Mouse (Mus musculus) midbrain, embryonic 14.5 days (tissue): ENCODE data around the gene Cpt1c. TPM values are rescaled to one million over a fixed set of nuclear protein-coding genes. Genes with fewer than 3 reads are reported as not detected.

ENCODE experiments used
- ATAC-seq: fragments of 200-750 bp; cut with Nextera tagmentation; 2 replicates; pipeline ENCODE4 v1.8.0; 2017; ENCODE audit warnings: moderate number of reproducible peaks, moderate library complexity; ENCODE audit not compliant: low FRiP score, low TSS enrichment
- DNase-seq: peaks from one replicate; pipeline ENCODE4 v3.0.0-alpha.2; 2015
- H3K27ac ChIP-seq: fragments of 300-500 bp; sonication (generic); replicated peaks from 2 replicates; pipeline ENCODE4 v1.5.1; 2014; ENCODE audit warnings: mild to moderate bottlenecking, low read depth, low read length, moderate library complexity
- H3K27me3 ChIP-seq: fragments of 300-500 bp; sonication (generic); 2 replicates; pipeline ENCODE4 v1.6.1; 2014; ENCODE audit warnings: low read length, control low read depth, mixed read lengths; ENCODE audit not compliant: control insufficient read depth, insufficient read depth
- H3K36me3 ChIP-seq: fragments of 300-500 bp; sonication (generic); 2 replicates; pipeline ENCODE4 v1.6.1; 2014; ENCODE audit warnings: low read length, control low read depth; ENCODE audit not compliant: control insufficient read depth, insufficient read depth
- H3K4me1 ChIP-seq: fragments of 300-500 bp; sonication (generic); 2 replicates; pipeline ENCODE4 v1.6.1; 2014; ENCODE audit warnings: mild to moderate bottlenecking, antibody characterized with exemption, low read length, control low read depth; ENCODE audit not compliant: control insufficient read depth, insufficient read depth
- H3K4me2 ChIP-seq: fragments of 300-500 bp; sonication (generic); 2 replicates; pipeline ENCODE4 v1.6.1; 2014; ENCODE audit warnings: mild to moderate bottlenecking, low read length, moderate library complexity
- H3K4me3 ChIP-seq: fragments of 300-500 bp; sonication (generic); replicated peaks from 2 replicates; pipeline ENCODE4 v1.5.1; 2014; ENCODE audit warnings: low read depth, low read length
- H3K9ac ChIP-seq: fragments of 300-500 bp; sonication (generic); replicated peaks from 2 replicates; pipeline ENCODE4 v1.6.1; 2014; ENCODE audit warnings: mild to moderate bottlenecking, low read length, moderate library complexity
- H3K9me3 ChIP-seq: fragments of 300-500 bp; sonication (generic); 2 replicates; pipeline ENCODE4 v1.6.1; 2016; ENCODE audit warnings: low read length, control low read depth, mixed read lengths; ENCODE audit not compliant: control insufficient read depth
- WGBS: fragments of 180-500 bp; shearing (Covaris S2); extraction: QIAGEN DNeasy Blood & Tissue Kit; methylation state at CpG from one replicate; pipeline ENCODE4 v1.1.7; 2014; 5-methylcytosine and 5-hydroxymethylcytosine counted together
- polyA plus RNA-seq: library from polyadenylated mRNA; unstranded; fragments of >200 nt; fragmentation: Nextera tagmentation; extraction: Ambion mirVana; gene quantifications from 2 replicates; pipeline ENCODE4 v1.2.1, GENCODE M21; 2014

Gene Cpt1c
- polyA plus RNA-seq, 1 experiment from 2014 or later, result 52.3 TPM

DNA sequence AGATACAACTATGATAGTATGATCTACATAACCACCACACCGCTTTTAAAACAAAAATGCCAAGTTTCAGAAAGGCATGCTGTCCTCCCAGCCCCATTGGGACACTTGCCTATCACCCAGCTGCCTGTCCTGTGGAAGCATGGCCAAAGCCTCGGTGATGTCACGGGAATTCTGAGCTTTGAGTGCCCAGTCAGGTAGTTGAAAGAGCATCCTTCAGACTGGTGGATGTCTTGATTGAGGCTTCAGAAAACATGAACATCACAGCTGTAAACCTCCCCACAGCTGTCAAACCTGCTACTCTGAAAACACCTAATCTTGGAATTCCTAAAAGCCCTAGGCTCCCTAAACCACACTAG lies 39.4 kb upstream of the Cpt1c start:
- Histone ChIP-seq H3K27me3 (no peaks in the 10 kb centered on the region), H3K4me1 (peaks cover 24% of the 10 kb centered on the region), H3K9me3 (no peaks in the 10 kb centered on the region), H3K4me3 (no peak overlapping the region), H3K36me3 (peaks cover 37% of the 10 kb centered on the region), H3K9ac (no peak overlapping the region), H3K4me2 (no peak overlapping the region), H3K27ac (no peak overlapping the region)
- WGBS, result 95% methylated on average over 3 of the region's 3 CpGs
- ATAC-seq (no peak), DNase-seq (no peak)

DNA sequence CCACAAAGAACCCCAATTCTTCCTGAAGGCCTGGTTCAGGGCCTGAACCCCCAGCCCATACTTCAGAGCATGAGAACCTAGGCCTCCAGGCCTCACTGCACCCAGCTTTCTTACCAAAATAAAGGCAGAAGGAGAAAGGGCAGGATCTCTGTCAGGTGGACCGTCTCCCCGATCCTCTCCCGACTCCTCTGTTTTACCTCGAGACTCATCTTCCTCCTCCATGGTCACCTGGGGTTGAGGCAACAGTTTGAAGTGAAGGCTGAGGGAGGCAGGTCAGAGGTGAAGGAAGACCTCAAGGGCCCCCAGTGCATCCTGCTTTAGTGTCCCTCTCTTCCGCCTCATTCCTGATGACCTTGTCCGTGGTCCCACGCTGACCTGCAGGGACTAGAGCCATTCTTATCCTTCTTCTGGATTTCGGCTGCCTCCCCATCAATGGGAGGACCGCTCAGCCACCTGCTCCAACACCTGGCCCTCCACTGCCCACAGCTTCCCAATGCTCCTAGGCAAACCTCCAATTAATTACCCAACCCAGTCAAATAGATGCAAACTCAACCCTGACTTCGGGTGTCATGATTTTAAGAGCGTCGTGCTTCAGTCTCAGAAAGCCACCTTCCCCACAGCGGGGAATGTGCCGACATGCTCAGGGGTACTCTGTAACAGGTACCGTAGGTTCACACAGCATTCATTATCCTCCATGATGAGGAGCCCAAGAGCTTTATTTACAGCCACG lies 38.9 kb upstream of the Cpt1c start:
- no peaks in the 10 kb centered on the region for H3K9me3 ChIP-seq
- H3K9ac ChIP-seq, result no peak overlapping the region
- no peak overlapping the region for H3K4me2 ChIP-seq
- H3K27ac ChIP-seq, result no peak overlapping the region
- ATAC-seq (no peak), DNase-seq (no peak)
- peaks cover 24% of the 10 kb centered on the region for H3K4me1 ChIP-seq
- 94% methylated on average over 16 of the region's 16 CpGs for WGBS
- H3K36me3 ChIP-seq, result peaks cover 42% of the 10 kb centered on the region
- no peaks in the 10 kb centered on the region for H3K27me3 ChIP-seq
- H3K4me3 ChIP-seq, result no peak overlapping the region

DNA sequence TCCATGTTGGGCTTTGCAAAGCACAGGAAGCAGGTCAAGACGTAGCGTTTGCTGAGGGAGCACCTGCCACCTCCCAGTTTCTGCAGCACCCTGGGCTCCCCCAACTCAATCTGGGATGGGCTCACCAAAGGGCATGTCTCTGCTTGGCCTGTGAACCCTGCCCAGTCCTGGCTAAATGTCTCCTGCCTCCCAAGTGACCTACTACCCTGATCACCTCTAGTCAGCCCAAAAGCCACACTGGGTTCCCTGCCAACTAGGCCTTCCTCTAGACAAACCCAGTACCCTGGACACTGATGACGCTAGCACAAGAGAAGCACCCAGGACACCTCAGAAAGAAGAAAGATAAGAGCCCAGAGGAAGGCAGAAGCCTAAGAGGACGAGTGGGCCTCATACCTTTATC lies 38.2 kb upstream of the Cpt1c start:
- ATAC-seq (no peak), DNase-seq (no peak)
- Histone ChIP-seq H3K27ac (no peak overlapping the region), H3K9ac (no peak overlapping the region), H3K4me2 (no peak overlapping the region), H3K9me3 (no peaks in the 10 kb centered on the region), H3K27me3 (no peaks in the 10 kb centered on the region), H3K4me1 (peaks cover 20% of the 10 kb centered on the region), H3K36me3 (peaks cover 49% of the 10 kb centered on the region), H3K4me3 (no peak overlapping the region)
- WGBS, result 88% methylated on average over 4 of the region's 4 CpGs

DNA sequence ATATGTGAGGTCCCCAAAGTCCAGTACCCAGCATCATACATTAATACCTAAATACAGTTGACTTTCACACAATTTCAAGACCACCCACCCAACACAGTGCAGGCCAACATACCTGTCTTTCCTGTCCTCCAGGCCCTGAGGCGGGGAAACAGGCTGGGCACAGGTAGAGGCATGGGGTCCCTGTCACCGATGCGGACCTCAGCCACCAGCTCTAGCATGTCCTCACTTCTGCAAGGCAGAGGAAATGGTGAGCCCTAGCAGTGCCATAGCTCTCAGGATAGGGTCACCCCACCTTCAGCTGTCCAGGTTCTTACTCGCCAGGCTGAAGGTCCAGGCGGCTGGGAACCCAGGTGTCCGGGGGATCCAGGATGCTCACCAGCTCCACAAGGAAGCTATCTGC lies 37.4 kb upstream of the Cpt1c start:
- H3K9me3 ChIP-seq, result no peaks in the 10 kb centered on the region
- no peak overlapping the region for H3K9ac ChIP-seq
- no peak overlapping the region for H3K4me3 ChIP-seq
- DNase-seq (no peak), ATAC-seq (no peak)
- peaks cover 58% of the 10 kb centered on the region for H3K36me3 ChIP-seq
- peaks cover 15% of the 10 kb centered on the region for H3K4me1 ChIP-seq
- H3K4me2 ChIP-seq, result no peak overlapping the region
- WGBS, result 97% methylated on average over 6 of the region's 6 CpGs
- no peak overlapping the region for H3K27ac ChIP-seq
- H3K27me3 ChIP-seq, result no peaks in the 10 kb centered on the region

DNA sequence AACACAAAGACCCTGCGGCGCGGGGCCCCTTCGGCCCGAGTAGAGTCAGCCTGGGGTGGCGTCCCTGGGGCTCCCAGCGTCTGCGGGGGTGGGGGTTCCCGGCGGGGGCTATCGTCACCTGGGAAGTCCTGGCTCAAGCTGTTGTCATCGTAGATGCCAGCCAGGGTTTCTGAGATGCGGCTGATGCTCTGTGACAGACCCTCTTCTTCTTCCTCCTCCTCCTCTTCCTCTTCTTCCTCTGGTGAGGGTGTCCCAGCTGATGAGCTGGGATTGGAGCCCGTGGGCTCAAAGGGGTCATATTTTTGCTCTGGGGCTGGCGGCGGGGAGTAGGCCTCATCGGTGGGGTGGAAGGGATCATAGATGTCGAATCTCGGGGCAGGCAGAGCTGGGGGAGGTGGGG lies 33.8 kb upstream of the Cpt1c start:
- no peak for ATAC-seq
- Histone ChIP-seq H3K9me3 (no peaks in the 10 kb centered on the region), H3K27me3 (no peaks in the 10 kb centered on the region), H3K4me2 (no peak overlapping the region), H3K9ac (no peak overlapping the region), H3K4me1 (no peaks in the 10 kb centered on the region), H3K36me3 (peaks cover 92% of the 10 kb centered on the region), H3K27ac (no peak overlapping the region), H3K4me3 (no peak overlapping the region)
- 96% methylated on average over 19 of the region's 19 CpGs for WGBS
- no peak for DNase-seq

DNA sequence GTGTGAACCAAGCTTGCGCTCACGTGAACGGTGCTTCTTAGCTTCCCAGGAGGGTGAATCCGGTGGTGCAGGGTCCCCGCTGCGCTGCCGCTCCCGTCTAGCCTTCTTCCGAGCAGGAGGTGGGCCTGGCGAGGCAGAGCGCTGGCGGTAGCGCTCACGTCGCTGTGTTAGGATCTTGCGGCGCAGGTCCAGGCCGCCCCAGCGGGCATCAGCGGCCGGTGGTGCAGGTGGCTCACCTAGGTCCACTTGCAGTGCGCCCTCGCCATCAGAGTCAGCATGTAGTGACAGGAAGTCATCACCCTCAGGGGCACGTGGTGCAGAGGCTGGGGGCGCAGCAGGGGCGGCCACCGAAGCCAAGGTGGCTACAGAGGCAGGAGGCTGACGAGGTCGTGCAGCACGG lies 33.2 kb upstream of the Cpt1c start:
- ATAC-seq (no peak), DNase-seq (no peak)
- H3K9me3 ChIP-seq, result no peaks in the 10 kb centered on the region
- 95% methylated on average over 30 of the region's 30 CpGs for WGBS
- H3K4me2 ChIP-seq, result no peak overlapping the region
- no peak overlapping the region for H3K27ac ChIP-seq
- no peak overlapping the region for H3K4me3 ChIP-seq
- H3K4me1 ChIP-seq, result no peaks in the 10 kb centered on the region
- H3K27me3 ChIP-seq, result no peaks in the 10 kb centered on the region
- no peak overlapping the region for H3K9ac ChIP-seq
- H3K36me3 ChIP-seq, result peaks cover 96% of the 10 kb centered on the region

DNA sequence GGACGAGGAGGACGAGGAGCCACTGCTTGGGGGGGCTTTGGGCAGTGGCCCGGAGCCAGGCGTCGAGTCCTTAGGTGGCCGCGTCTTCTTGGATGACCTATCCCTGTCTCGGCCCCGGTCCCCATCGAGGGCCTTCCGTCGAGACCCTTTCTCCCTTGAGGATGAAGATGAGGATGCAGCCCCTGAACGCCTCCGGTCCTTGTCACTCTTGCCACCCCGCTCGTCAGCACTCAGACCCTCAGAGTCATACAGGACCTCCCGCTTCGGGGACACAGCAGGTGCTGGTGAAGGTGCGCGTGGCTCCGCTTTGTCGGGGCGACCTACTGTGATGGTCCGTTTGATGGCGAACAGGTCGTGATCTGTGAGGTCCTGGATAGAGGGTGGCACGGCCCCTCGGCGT lies 32.5 kb upstream of the Cpt1c start:
- no peaks in the 10 kb centered on the region for H3K27me3 ChIP-seq
- no peak for DNase-seq
- H3K4me1 ChIP-seq, result no peaks in the 10 kb centered on the region
- no peak overlapping the region for H3K4me2 ChIP-seq
- H3K9me3 ChIP-seq, result no peaks in the 10 kb centered on the region
- H3K4me3 ChIP-seq, result no peak overlapping the region
- no peak overlapping the region for H3K27ac ChIP-seq
- no peak for ATAC-seq
- WGBS, result 96% methylated on average over 29 of the region's 29 CpGs
- H3K9ac ChIP-seq, result no peak overlapping the region
- H3K36me3 ChIP-seq, result peaks cover 96% of the 10 kb centered on the region

DNA sequence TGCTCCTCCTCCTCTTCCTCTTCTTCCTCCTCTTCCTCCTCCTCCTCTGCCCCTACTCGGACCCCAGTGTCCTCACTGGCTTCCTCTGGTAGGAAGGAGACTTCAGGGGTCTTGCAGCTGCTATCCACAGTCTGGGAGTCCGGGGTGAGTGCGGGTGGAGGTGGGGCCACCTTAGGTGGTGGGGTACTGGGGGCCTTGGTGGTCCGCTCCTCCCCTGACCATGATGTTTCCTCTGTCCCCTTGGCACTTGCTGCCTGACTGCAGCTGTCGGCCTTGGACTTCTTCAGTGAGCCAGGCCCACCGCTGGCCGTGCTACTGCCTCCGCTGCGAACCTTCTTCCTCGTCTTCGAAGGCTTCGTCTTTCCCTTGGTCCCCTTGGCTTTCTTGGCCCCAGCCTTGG lies 31.9 kb upstream of the Cpt1c start:
- no peaks in the 10 kb centered on the region for H3K27me3 ChIP-seq
- H3K4me1 ChIP-seq, result no peaks in the 10 kb centered on the region
- no peak overlapping the region for H3K27ac ChIP-seq
- peaks cover 96% of the 10 kb centered on the region for H3K36me3 ChIP-seq
- no peak overlapping the region for H3K4me2 ChIP-seq
- H3K4me3 ChIP-seq, result no peak overlapping the region
- ATAC-seq (no peak), DNase-seq (no peak)
- H3K9ac ChIP-seq, result no peak overlapping the region
- WGBS, result 96% methylated on average over 12 of the region's 12 CpGs
- H3K9me3 ChIP-seq, result no peaks in the 10 kb centered on the region

DNA sequence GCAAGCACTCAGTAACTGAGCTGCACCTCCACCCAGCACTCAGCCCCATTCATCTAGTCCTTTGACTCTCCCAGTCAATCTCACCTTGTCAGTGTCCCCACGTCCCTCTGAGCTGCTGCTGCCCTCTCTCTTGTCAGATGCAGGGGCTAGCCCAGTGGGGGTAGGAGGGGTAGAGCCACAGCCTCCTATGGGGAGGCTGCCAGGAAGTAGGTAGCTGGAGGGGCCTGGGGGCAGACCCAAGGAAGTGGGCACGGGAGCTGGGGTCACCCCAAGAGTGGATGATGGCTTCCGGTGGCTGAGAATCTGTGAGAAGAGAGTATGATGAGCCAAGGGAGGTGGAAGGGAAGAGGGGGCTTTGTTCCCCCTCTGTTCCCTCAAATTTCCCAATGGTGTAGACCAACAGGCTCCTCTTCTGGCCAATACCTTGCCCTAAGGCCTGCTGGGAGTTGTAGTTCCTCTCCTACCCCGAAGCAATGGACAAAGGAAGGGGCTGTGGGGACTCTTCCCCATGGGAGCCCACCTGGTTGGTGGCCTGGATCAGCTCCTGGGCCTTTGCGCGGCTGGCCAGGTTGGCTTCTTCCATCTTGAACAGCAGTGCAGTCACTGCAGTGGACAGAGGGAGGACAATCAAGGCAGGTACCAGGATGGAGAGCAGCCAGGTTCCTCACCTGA lies 30.8 kb upstream of the Cpt1c start:
- Histone ChIP-seq H3K27ac (no peak overlapping the region), H3K36me3 (peaks cover 99% of the 10 kb centered on the region), H3K4me3 (no peak overlapping the region), H3K4me2 (no peak overlapping the region), H3K9ac (no peak overlapping the region), H3K27me3 (no peaks in the 10 kb centered on the region), H3K4me1 (no peaks in the 10 kb centered on the region), H3K9me3 (no peaks in the 10 kb centered on the region)
- no peak for DNase-seq
- ATAC-seq, result no peak
- WGBS, result 92% methylated on average over 6 of the region's 6 CpGs
